Mouse (Mus musculus): ENCODE results near the gene Trem3. TPM values are rescaled to one million over a fixed set of nuclear protein-coding genes. Genes with fewer than 3 reads are reported as not detected.

Trem3 gene
- polyA plus RNA-seq, 1 experiment from 2014 or later: not detected

GRCm38 (mm10) chr17:48299756-48300155 lies 52.2 kb downstream of the Trem3 start:
- no peak overlapping the region for H3K9ac ChIP-seq (replicated peaks)
- H3K4me2 ChIP-seq (replicated peaks): no peak overlapping the region
- WGBS: 60% methylated on average over 7 of the region's 7 CpGs
- no peaks in the 10 kb centered on the region for H3K36me3 ChIP-seq
- no peaks in the 10 kb centered on the region for H3K9me3 ChIP-seq
- no peak overlapping the region for H3K4me3 ChIP-seq
- no peak overlapping the region for H3K27ac ChIP-seq (replicated peaks)
- H3K4me1 ChIP-seq: no peaks in the 10 kb centered on the region
- no peaks in the 10 kb centered on the region for H3K27me3 ChIP-seq
- ATAC-seq (ENCODE audit: low FRiP score, low read depth): no peak

GRCm38 (mm10) chr17:48300199-48300598 lies 52.6 kb downstream of the Trem3 start:
- Histone ChIP-seq H3K36me3 (no peaks in the 10 kb centered on the region), H3K9me3 (no peaks in the 10 kb centered on the region), H3K27ac (replicated peaks) (no peak overlapping the region), H3K4me2 (replicated peaks) (no peak overlapping the region), H3K9ac (replicated peaks) (no peak overlapping the region), H3K4me1 (no peaks in the 10 kb centered on the region), H3K4me3 (no peak overlapping the region), H3K27me3 (no peaks in the 10 kb centered on the region)
- WGBS: 71% methylated on average over 7 of the region's 7 CpGs
- ATAC-seq (ENCODE audit: low FRiP score, low read depth): no peak

GRCm38 (mm10) chr17:48300861-48301260 lies 53.3 kb downstream of the Trem3 start:
- Histone ChIP-seq H3K4me3 (no peak overlapping the region), H3K27ac (replicated peaks) (no peak overlapping the region)
- no peak for ATAC-seq (ENCODE audit: low FRiP score, low read depth)

GRCm38 (mm10) chr17:48301792-48302191 lies 54.2 kb downstream of the Trem3 start:
- no peak overlapping the region for H3K4me3 ChIP-seq
- ATAC-seq (ENCODE audit: low FRiP score, low read depth): no peak
- no peaks in the 10 kb centered on the region for H3K4me1 ChIP-seq
- H3K36me3 ChIP-seq: no peaks in the 10 kb centered on the region
- H3K27ac ChIP-seq (replicated peaks): no peak overlapping the region
- no peaks in the 10 kb centered on the region for H3K27me3 ChIP-seq
- no peak overlapping the region for H3K9ac ChIP-seq (replicated peaks)
- no peaks in the 10 kb centered on the region for H3K9me3 ChIP-seq
- H3K4me2 ChIP-seq (replicated peaks): no peak overlapping the region
- 90% methylated on average over 5 of the region's 5 CpGs for whole genome bisulfite sequencing

More at GRCm38 (mm10) chr17:48300861-48301260, 53.3 kb downstream of the Trem3 start:
- Histone ChIP-seq H3K36me3 (no peaks in the 10 kb centered on the region), H3K4me1 (no peaks in the 10 kb centered on the region), H3K9ac (replicated peaks) (no peak overlapping the region), H3K27me3 (no peaks in the 10 kb centered on the region), H3K4me2 (replicated peaks) (no peak overlapping the region), H3K9me3 (no peaks in the 10 kb centered on the region)
- 85% methylated on average over 9 of the region's 9 CpGs for WGBS

Other genes starting within 250 kb of the Trem3 start
- gene 1700122O11Rik, start 209.5 kb upstream of the Trem3 start, polyA plus RNA-seq (2016; fragmentation: Nextera tagmentation; extraction: Ambion mirVana): not detected in 2 replicates
- not detected in 2 replicates for gene 1700067P10Rik, start 158.5 kb upstream of the Trem3 start, polyA plus RNA-seq (2016; fragmentation: Nextera tagmentation; extraction: Ambion mirVana)
- gene 9830107B12Rik, start 101.5 kb upstream of the Trem3 start, polyA plus RNA-seq (2016; fragmentation: Nextera tagmentation; extraction: Ambion mirVana): 0.09 TPM in 1 of 2 replicates, not detected in the other
- not detected in 2 replicates for gene A530064D06Rik, start 80.5 kb upstream of the Trem3 start, polyA plus RNA-seq (2016; fragmentation: Nextera tagmentation; extraction: Ambion mirVana)
- 0.08 and 0.11 TPM in 2 replicates for gene Trem1, start 15.0 kb upstream of the Trem3 start, polyA plus RNA-seq (2016; fragmentation: Nextera tagmentation; extraction: Ambion mirVana)
- 0.10 TPM in 1 of 2 replicates, not detected in the other for gene Treml4, start 16.5 kb downstream of the Trem3 start, polyA plus RNA-seq (2016; fragmentation: Nextera tagmentation; extraction: Ambion mirVana)
- 0.17 and 0.26 TPM in 2 replicates for gene Treml2, start 51.7 kb downstream of the Trem3 start, polyA plus RNA-seq (2016; fragmentation: Nextera tagmentation; extraction: Ambion mirVana)
- 0.17 and 0.22 TPM in 2 replicates for gene B430306N03Rik, start 68.4 kb downstream of the Trem3 start, polyA plus RNA-seq (2016; fragmentation: Nextera tagmentation; extraction: Ambion mirVana)
- 2.2 and 4.1 TPM in 2 replicates for gene Trem2, start 98.6 kb downstream of the Trem3 start, polyA plus RNA-seq (2016; fragmentation: Nextera tagmentation; extraction: Ambion mirVana)
- gene Treml1, start 112.1 kb downstream of the Trem3 start, polyA plus RNA-seq (2016; fragmentation: Nextera tagmentation; extraction: Ambion mirVana): 1.6 and 2.1 TPM in 2 replicates
- gene Nfya, start 162.1 kb downstream of the Trem3 start, polyA plus RNA-seq (2016; fragmentation: Nextera tagmentation; extraction: Ambion mirVana): 15.4 and 17.2 TPM in 2 replicates
- gene Oard1, start 162.2 kb downstream of the Trem3 start, polyA plus RNA-seq (2016; fragmentation: Nextera tagmentation; extraction: Ambion mirVana): 79.4 and 81.8 TPM in 2 replicates
- 0.59 and 0.85 TPM in 2 replicates for gene Apobec2, start 185.2 kb downstream of the Trem3 start, polyA plus RNA-seq (2016; fragmentation: Nextera tagmentation; extraction: Ambion mirVana)
- 1.8 TPM in 2 replicates for gene Tspo2, start 203.7 kb downstream of the Trem3 start, polyA plus RNA-seq (2016; fragmentation: Nextera tagmentation; extraction: Ambion mirVana)
- 0.08 and 0.22 TPM in 2 replicates for gene Unc5cl, start 207.1 kb downstream of the Trem3 start, polyA plus RNA-seq (2016; fragmentation: Nextera tagmentation; extraction: Ambion mirVana)